Mouse (Mus musculus): Measurements from ENCODE around the gene Tspan9. TPM values are rescaled to one million over a fixed set of nuclear protein-coding genes. Genes with fewer than 3 reads are reported as not detected.

The Tspan9 gene
- 4.8 TPM for polyA plus RNA-seq (2014; fragmentation: Illumina TruSeq; extraction: RNeasy Lipid Tissue Mini Kit (QIAGEN cat#74804))

GRCm38 (mm10) chr6:128143390-128144020 lies at the start of gene Tspan9:
Gene Tspan9, minus strand, starts transcription at chr6:128143594.

Other genes starting within 250 kb of the Tspan9 start
- gene Tead4, start 157.2 kb upstream of the Tspan9 start, polyA plus RNA-seq (2014; fragmentation: Illumina TruSeq; extraction: RNeasy Lipid Tissue Mini Kit (QIAGEN cat#74804)) = 0.46 TPM
- 7.4 TPM for gene Tulp3, start 212.3 kb upstream of the Tspan9 start, polyA plus RNA-seq (2014; fragmentation: Illumina TruSeq; extraction: RNeasy Lipid Tissue Mini Kit (QIAGEN cat#74804))
- gene Rhno1, start 219.3 kb upstream of the Tspan9 start, polyA plus RNA-seq (2014; fragmentation: Illumina TruSeq; extraction: RNeasy Lipid Tissue Mini Kit (QIAGEN cat#74804)) = 10.4 TPM
- gene Foxm1, start 219.4 kb upstream of the Tspan9 start, polyA plus RNA-seq (2014; fragmentation: Illumina TruSeq; extraction: RNeasy Lipid Tissue Mini Kit (QIAGEN cat#74804)) = 4.8 TPM
- not detected for gene Tex52, start 231.9 kb upstream of the Tspan9 start, polyA plus RNA-seq (2014; fragmentation: Illumina TruSeq; extraction: RNeasy Lipid Tissue Mini Kit (QIAGEN cat#74804))
- not detected for gene Gm44596, start 231.9 kb upstream of the Tspan9 start, polyA plus RNA-seq (2014; fragmentation: Illumina TruSeq; extraction: RNeasy Lipid Tissue Mini Kit (QIAGEN cat#74804))